Mouse (Mus musculus) lung, postnatal 0 days (tissue): ENCODE measurements around the gene Anxa9.

Experiments
- CTCF ChIP-seq: IDR thresholded peaks from 2 replicates; pipeline ENCODE4 v1.5.1; 2016; ENCODE audit warnings: antibody characterized with exemption, mild to moderate bottlenecking
- EP300 ChIP-seq: IDR thresholded peaks from 2 replicates; pipeline ENCODE4 v1.6.1; 2016; ENCODE audit warnings: antibody characterized with exemption, mild to moderate bottlenecking, control low read depth

DNA sequence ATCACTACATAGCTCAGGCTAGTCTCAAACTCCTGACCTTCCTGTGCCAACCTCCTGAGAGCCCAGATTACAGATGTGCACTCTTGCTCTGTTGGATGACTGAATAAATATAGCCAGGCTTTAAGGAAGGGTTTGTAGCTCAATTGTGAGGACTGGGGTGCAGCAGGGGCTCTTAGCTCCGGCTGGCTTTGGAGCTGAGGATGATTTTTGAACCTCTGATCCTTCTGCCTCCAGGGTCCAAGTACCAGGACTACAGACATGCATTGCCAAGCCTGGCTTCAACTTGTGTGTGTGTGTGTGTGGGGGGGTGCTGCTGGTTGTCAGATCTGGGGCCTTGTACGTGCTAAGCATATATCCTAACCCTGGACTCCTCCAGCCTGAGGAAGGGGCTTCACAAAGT, 14.1 kb downstream of the Anxa9 start:
- TF ChIP-seq CTCF (no peak), EP300 (no peak)
